Mouse (Mus musculus) embryonic fibroblast, embryonic 13.5 days (primary cell): ENCODE data around the gene Smg9. TPM values are rescaled to one million over a fixed set of nuclear protein-coding genes. Genes with fewer than 3 reads are reported as not detected.

Source experiments
- H3K27ac ChIP-seq: 2 replicates; pipeline ENCODE4 v1.5.1; 2012; ENCODE audit warnings: low read length, control low read depth, inconsistent platforms; ENCODE audit not compliant: insufficient read depth
- H3K4me1 ChIP-seq: 2 replicates; pipeline ENCODE4 v1.6.1; 2011; ENCODE audit warnings: low read length; ENCODE audit not compliant: control insufficient read depth, insufficient read depth
- H3K4me3 ChIP-seq: 2 replicates; pipeline ENCODE4 v1.5.1; 2011; ENCODE audit warnings: mild to moderate bottlenecking, control low read depth, low read length; ENCODE audit not compliant: insufficient read depth
- CTCF ChIP-seq: IDR thresholded peaks from 2 replicates; pipeline ENCODE4 v1.5.1; 2011; ENCODE audit warnings: mild to moderate bottlenecking, control low read depth, low read length, moderate library complexity, borderline replicate concordance; ENCODE audit not compliant: insufficient read depth
- POLR2A ChIP-seq: IDR thresholded peaks from 2 replicates; pipeline ENCODE4 v1.6.1; 2011; ENCODE audit warnings: low read depth, mild to moderate bottlenecking, control low read depth, low read length, moderate library complexity
- polyA plus RNA-seq: library from polyadenylated mRNA; stranded (reverse); fragments of >200 nt; gene quantifications from 2 replicates; pipeline ENCODE4 v1.2.4, GENCODE M21; 2011; ENCODE audit warnings: low read depth; ENCODE audit not compliant: missing spikeins, insufficient read length

Gene Smg9
- polyA plus RNA-seq, 1 experiment, result 18.1 TPM

- TF ChIP-seq POLR2A, result no peak
- TF ChIP-seq CTCF, result peak; percentile 35; the same call in 1 of the 2 replicates
- Histone ChIP-seq H3K4me1 (peaks cover 2% of the 10 kb centered on the region; the same call in 1 of the 2 replicates), H3K4me3 (no peak overlapping the region), H3K27ac (peak overlapping the region; percentile 39)
These were observed 22.1 kb upstream of the Smg9 start for GRCm38 (mm10) chr7:24377091-24377865.

- H3K4me1 ChIP-seq, result peaks cover 2% of the 10 kb centered on the region; the same call in 1 of the 2 replicates
These were observed 21.2 kb upstream of the Smg9 start for GRCm38 (mm10) chr7:24378049-24378701.

GRCm38 (mm10) chr7:24379934-24380333 lies 19.5 kb upstream of the Smg9 start:
- TF ChIP-seq POLR2A (no peak), CTCF (no peak)
- Histone ChIP-seq H3K4me3 (no peak overlapping the region), H3K4me1 (peaks cover 2% of the 10 kb centered on the region; the same call in 1 of the 2 replicates), H3K27ac (no peak overlapping the region)

More at GRCm38 (mm10) chr7:24378049-24378701, 21.2 kb upstream of the Smg9 start:
- H3K4me3 ChIP-seq, result no peak overlapping the region
- peak overlapping the region; percentile 39 for H3K27ac ChIP-seq
- no peak for TF ChIP-seq CTCF
- no peak for TF ChIP-seq POLR2A

GRCm38 (mm10) chr7:24380370-24380769 lies 19.0 kb upstream of the Smg9 start:
- Histone ChIP-seq H3K4me1 (peaks cover 2% of the 10 kb centered on the region; the same call in 1 of the 2 replicates), H3K4me3 (no peak overlapping the region), H3K27ac (no peak overlapping the region)
- TF ChIP-seq CTCF (no peak), POLR2A (no peak)

- TF ChIP-seq CTCF (no peak), POLR2A (no peak)
- Histone ChIP-seq H3K27ac (no peak overlapping the region), H3K4me3 (no peak overlapping the region), H3K4me1 (peaks cover 13% of the 10 kb centered on the region)
These were observed 16.6 kb upstream of the Smg9 start for GRCm38 (mm10) chr7:24382730-24383372.

GRCm38 (mm10) chr7:24384070-24384469 lies 15.3 kb upstream of the Smg9 start:
- Histone ChIP-seq H3K27ac (no peak overlapping the region), H3K4me1 (peaks cover 24% of the 10 kb centered on the region), H3K4me3 (no peak overlapping the region)
- TF ChIP-seq POLR2A (no peak), CTCF (no peak)

GRCm38 (mm10) chr7:24384827-24385226 lies 14.6 kb upstream of the Smg9 start:
- Histone ChIP-seq H3K27ac (no peak overlapping the region), H3K4me1 (peaks cover 28% of the 10 kb centered on the region), H3K4me3 (no peak overlapping the region)
- TF ChIP-seq CTCF (peak; percentile 84), POLR2A (no peak)

GRCm38 (mm10) chr7:24387059-24387556 lies 12.3 kb upstream of the Smg9 start:
- no peak for TF ChIP-seq CTCF
- TF ChIP-seq POLR2A, result no peak
- Histone ChIP-seq H3K4me3 (no peak overlapping the region), H3K4me1 (peaks cover 28% of the 10 kb centered on the region), H3K27ac (peak overlapping the region; percentile 83)

- TF ChIP-seq POLR2A (peak; percentile 53), CTCF (no peak)
- Histone ChIP-seq H3K27ac (peak overlapping the region; percentile 87), H3K4me1 (peaks cover 28% of the 10 kb centered on the region), H3K4me3 (no peak overlapping the region)
These were observed 9.8 kb upstream of the Smg9 start for GRCm38 (mm10) chr7:24389516-24390187.
